Mouse (Mus musculus): ENCODE data around the gene Zfp747. TPM values are rescaled to one million over a fixed set of nuclear protein-coding genes. Genes with fewer than 3 reads are reported as not detected.

Gene Zfp747
- 3.9 TPM for polyA plus RNA-seq (2014; fragmentation: Illumina TruSeq; extraction: RNeasy Lipid Tissue Mini Kit (QIAGEN cat#74804); ENCODE audit: low read depth, low replicate concordance)

DNA sequence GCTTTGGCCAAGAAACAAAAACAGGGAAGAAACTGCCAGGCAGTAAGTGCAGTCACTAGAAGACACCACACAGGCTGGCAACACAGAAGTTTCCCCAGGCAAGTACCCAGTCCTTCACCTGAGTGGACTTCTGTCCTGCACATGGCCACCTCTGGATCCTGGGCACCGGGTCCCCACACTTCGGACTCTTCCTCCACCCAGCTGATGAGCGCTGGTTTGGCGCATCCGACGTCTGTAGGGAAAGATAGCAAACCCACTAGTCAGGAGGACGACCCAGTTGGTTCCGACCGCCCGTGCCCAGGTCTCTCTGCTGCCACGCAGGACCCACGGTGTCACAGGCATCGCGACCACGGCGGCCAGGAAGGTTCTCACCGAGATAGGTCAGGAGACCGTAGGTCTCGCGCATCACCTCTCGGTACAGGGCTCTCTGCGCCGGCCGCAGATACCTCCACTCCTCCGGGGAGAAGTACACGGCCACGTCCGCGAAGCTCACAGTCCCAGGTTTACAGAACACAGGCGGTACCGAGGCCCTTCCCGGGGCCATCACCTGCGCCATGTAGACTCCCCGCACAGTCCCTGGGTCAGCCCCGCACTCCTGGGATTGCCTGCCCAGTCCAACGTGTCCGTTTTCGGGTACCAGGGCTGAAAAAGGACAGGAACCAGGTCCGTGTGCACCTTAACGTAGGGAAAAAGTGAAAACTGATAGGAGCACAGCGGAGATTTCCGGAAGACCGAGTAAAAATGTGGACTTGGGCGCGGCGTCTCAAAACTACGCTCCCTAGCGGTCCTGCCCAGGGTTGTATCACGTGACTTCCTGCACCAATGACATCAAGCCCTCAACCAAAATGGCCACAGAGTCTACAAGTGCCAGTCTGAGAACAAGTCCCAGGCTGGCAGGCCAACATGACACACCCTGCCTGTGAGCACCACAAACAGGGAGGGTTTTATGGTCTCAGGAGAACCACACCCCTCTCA is at the start of gene Zfp747:
Zfp747 (minus strand) TSS at position 780 of the 975 bp plus-strand sequence.

DNA sequence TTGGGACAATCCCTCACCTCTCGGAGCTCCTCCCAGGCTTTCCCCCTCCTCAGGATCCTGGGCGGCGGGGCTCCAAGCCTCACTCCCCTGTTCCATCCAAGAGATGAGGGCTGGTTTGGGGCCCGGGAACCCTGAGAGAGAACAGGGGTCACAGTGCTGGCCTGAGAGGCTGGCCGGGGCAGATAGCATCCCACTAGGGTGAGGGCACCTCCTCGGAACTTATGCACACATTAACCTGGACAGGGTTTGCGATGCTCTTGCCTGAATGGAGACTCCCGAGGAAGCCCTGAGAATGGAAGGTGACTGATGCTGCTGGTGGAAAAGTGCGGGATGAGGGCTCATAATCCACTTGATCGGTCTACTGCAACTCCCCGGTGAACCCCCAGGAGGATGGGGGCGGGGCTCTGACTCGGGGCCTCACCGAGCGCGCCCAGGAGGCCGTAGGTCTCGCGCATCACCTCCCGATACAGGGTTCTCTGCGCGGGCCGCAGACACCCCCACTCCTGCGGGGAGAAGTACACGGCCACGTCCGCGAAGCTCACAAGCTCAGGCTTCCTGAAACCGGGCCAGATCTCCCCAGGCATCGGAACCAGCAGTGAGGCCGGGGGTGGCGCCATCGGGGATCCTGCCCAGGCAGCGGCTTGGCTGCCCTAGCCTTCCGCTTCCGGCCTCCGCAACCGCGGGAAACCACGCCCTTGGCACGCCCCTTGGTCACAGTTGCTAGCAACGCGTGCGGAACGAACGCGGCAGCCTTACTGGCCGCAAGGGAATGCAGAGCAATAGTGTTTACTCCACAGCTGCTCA is 45.7 kb upstream of the Zfp747 start, which contains the start of gene Zfp688:
Zfp688 (minus strand) TSS at position 681 of the 804 bp plus-strand sequence.

DNA sequence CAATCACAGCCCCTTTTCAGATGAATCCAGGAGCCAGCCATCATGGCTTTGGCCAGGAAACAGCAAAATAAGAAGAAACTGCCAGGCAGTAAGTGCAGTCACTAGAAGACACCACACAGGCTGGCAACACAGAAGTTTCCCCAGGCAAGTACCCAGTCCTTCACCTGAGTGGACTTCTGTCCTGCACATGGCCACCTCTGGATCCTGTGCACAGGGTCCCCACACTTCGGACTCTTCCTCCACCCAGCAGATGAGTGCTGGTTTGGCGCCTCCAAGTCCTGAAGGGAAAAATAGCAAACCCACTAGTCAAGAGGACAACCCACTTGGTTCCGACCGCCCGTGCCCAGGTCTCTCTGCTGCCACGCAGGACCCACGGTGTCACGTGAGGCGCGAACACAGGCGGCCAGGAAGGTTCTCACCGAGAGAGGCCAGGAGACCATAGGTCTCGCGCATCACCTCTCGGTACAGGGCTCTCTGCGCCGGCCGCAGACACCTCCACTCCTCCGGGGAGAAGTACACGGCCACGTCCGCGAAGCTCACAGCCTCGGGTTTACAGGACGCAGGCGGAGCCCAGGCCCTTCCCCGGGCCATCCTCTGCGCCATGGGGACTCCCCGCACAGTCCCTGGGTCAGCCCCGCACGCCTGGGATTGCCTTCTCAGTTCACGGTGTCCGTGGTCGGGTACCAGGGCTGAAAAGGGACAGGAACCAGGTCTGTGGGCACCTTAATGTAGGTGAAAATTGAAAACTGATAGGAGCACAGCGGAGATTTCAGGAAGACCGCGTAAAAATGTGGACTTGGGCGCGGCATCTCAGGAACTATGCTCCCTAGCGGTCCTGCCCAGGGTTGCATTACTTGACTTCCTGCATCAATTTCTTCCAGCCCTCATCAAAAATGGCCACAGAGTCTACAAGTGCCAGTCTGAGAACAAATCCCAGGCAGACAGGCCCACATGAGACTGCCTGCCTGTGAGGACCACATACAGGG is 30.4 kb upstream of the Zfp747 start, which contains the start of gene Zfp764:
Zfp764 (minus strand) TSS at position 821 of the 986 bp plus-strand sequence.

DNA sequence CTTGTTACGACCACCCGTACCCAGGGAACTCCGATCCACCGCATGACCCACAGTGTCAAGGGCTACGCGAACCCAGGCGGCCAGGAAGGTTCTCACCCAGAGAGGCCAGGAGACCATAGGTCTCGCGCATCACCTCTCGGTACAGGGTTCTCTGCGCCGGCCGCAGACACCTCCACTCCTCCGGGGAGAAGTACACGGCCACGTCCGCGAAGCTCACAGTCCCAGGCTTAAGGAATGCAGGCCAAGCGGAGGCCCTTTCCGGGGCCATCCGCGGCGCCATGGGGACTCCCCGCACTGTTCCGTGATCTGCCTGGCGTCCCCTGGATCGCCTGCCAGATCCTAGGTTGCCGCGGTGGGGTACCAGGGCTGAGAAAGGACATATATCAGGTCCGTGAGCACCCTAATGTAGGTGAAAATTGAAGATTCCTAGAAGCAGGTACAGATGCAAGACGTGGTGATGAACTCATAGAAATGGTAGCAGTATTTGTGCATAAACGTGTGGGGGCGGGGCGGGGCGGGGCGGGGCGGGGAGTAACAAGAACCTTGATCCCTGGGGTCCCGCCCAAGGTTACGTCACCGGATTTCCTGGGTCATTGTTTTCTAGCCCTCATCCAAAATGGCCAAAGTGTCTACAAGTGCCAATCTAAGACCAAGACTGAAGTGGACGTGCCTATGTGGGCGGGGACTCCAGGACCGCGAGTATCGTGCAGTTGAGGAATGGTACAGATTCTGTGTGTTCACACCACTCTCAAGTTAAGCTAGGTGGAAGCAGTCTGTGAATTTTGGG is 17.5 kb upstream of the Zfp747 start, which contains the start of gene E430018J23Rik:
E430018J23Rik (minus strand) TSS at position 473 of the 787 bp plus-strand sequence.

GRCm38 (mm10) chr7:127386641-127387392 is 11.0 kb upstream of the Zfp747 start, which contains the start of gene 9130019O22Rik:
9130019O22Rik (minus strand) TSS chr7:127387166.

DNA sequence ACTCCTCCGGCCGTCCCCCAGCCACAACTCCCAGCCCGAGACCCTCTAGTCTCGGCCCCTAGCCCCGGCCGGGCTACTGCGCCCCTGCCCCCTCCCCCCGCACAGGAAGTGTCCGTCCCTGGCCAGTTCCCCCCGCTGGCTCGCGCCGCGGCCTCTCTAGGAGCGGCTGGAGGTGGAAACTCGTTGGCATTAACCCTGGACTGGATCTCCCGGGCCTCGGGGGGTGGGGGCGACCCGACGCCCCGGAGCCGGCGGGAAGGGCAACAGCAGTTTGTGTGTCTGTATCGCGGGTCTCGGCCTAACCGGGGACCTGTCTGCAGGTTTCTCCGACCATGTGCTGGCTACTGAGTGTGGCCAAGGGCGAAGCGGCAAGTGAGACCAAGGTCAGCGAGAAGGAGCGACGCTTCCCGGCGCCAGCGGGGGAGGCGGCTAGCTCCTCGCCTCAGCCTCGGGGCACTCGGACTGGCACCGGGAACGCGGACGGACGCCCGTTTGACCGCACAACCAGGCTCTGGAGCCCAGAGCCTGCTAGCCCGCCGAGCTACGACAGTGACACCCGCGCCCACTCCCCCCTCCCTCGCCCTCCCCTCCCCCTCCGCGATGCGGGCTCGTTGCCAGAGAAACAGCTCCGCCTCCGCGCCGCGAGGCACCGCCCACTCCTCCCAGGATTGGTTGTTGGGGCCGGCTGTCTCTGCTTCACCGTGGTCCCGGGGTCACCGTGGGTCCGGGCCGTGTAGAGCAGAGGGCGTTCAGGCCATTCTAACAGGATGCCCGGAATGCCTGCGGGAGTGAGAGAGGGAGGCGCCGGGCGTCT is 30.1 kb downstream of the Zfp747 start, which contains the start of gene Zfp768:
Zfp768 (minus strand) TSS at position 78 of the 814 bp plus-strand sequence.

Other genes with a start within 250 kb of the Zfp747 start
- 0.37 TPM for gene Spn, start 238.2 kb downstream of the Zfp747 start, polyA plus RNA-seq (2014; fragmentation: Illumina TruSeq; extraction: RNeasy Lipid Tissue Mini Kit (QIAGEN cat#74804); ENCODE audit: low read depth, low replicate concordance)
- 39.2 TPM for gene Cd2bp2, start 180.0 kb downstream of the Zfp747 start, polyA plus RNA-seq (2014; fragmentation: Illumina TruSeq; extraction: RNeasy Lipid Tissue Mini Kit (QIAGEN cat#74804); ENCODE audit: low read depth, low replicate concordance)
- 17.1 TPM for gene Tbc1d10b, start 167.6 kb downstream of the Zfp747 start, polyA plus RNA-seq (2014; fragmentation: Illumina TruSeq; extraction: RNeasy Lipid Tissue Mini Kit (QIAGEN cat#74804); ENCODE audit: low read depth, low replicate concordance)
- gene Mylpf, start 167.2 kb downstream of the Zfp747 start, polyA plus RNA-seq (2014; fragmentation: Illumina TruSeq; extraction: RNeasy Lipid Tissue Mini Kit (QIAGEN cat#74804); ENCODE audit: low read depth, low replicate concordance) = 1.8 TPM
- 7.7 TPM for gene Zfp553, start 143.0 kb downstream of the Zfp747 start, polyA plus RNA-seq (2014; fragmentation: Illumina TruSeq; extraction: RNeasy Lipid Tissue Mini Kit (QIAGEN cat#74804); ENCODE audit: low read depth, low replicate concordance)
- 6.4 TPM for gene Sept1, start 142.9 kb downstream of the Zfp747 start, polyA plus RNA-seq (2014; fragmentation: Illumina TruSeq; extraction: RNeasy Lipid Tissue Mini Kit (QIAGEN cat#74804); ENCODE audit: low read depth, low replicate concordance)
- gene Zfp771, start 131.8 kb downstream of the Zfp747 start, polyA plus RNA-seq (2014; fragmentation: Illumina TruSeq; extraction: RNeasy Lipid Tissue Mini Kit (QIAGEN cat#74804); ENCODE audit: low read depth, low replicate concordance) = 10.7 TPM
- gene Dctpp1, start 115.3 kb downstream of the Zfp747 start, polyA plus RNA-seq (2014; fragmentation: Illumina TruSeq; extraction: RNeasy Lipid Tissue Mini Kit (QIAGEN cat#74804); ENCODE audit: low read depth, low replicate concordance) = 36.3 TPM
- 26.0 TPM for gene Sephs2, start 102.0 kb downstream of the Zfp747 start, polyA plus RNA-seq (2014; fragmentation: Illumina TruSeq; extraction: RNeasy Lipid Tissue Mini Kit (QIAGEN cat#74804); ENCODE audit: low read depth, low replicate concordance)
- 0.81 TPM for gene Itgal, start 79.8 kb downstream of the Zfp747 start, polyA plus RNA-seq (2014; fragmentation: Illumina TruSeq; extraction: RNeasy Lipid Tissue Mini Kit (QIAGEN cat#74804); ENCODE audit: low read depth, low replicate concordance)
- 33.8 TPM for gene Zfp768, start 30.5 kb downstream of the Zfp747 start, polyA plus RNA-seq (2014; fragmentation: Illumina TruSeq; extraction: RNeasy Lipid Tissue Mini Kit (QIAGEN cat#74804); ENCODE audit: low read depth, low replicate concordance)
- gene 9130019O22Rik, start 11.1 kb upstream of the Zfp747 start, polyA plus RNA-seq (2014; fragmentation: Illumina TruSeq; extraction: RNeasy Lipid Tissue Mini Kit (QIAGEN cat#74804); ENCODE audit: low read depth, low replicate concordance) = 1.5 TPM
- gene E430018J23Rik, start 17.6 kb upstream of the Zfp747 start, polyA plus RNA-seq (2014; fragmentation: Illumina TruSeq; extraction: RNeasy Lipid Tissue Mini Kit (QIAGEN cat#74804); ENCODE audit: low read depth, low replicate concordance) = 3.4 TPM
- 4.4 TPM for gene Zfp764, start 30.8 kb upstream of the Zfp747 start, polyA plus RNA-seq (2014; fragmentation: Illumina TruSeq; extraction: RNeasy Lipid Tissue Mini Kit (QIAGEN cat#74804); ENCODE audit: low read depth, low replicate concordance)
- 3.6 TPM for gene Zfp688, start 46.0 kb upstream of the Zfp747 start, polyA plus RNA-seq (2014; fragmentation: Illumina TruSeq; extraction: RNeasy Lipid Tissue Mini Kit (QIAGEN cat#74804); ENCODE audit: low read depth, low replicate concordance)
- 1.2 TPM for gene Zfp689, start 73.1 kb upstream of the Zfp747 start, polyA plus RNA-seq (2014; fragmentation: Illumina TruSeq; extraction: RNeasy Lipid Tissue Mini Kit (QIAGEN cat#74804); ENCODE audit: low read depth, low replicate concordance)
- 35.5 TPM for gene Prr14, start 83.6 kb upstream of the Zfp747 start, polyA plus RNA-seq (2014; fragmentation: Illumina TruSeq; extraction: RNeasy Lipid Tissue Mini Kit (QIAGEN cat#74804); ENCODE audit: low read depth, low replicate concordance)
- 34.1 TPM for gene Fbrs, start 103.1 kb upstream of the Zfp747 start, polyA plus RNA-seq (2014; fragmentation: Illumina TruSeq; extraction: RNeasy Lipid Tissue Mini Kit (QIAGEN cat#74804); ENCODE audit: low read depth, low replicate concordance)
- gene Srcap, start 135.9 kb upstream of the Zfp747 start, polyA plus RNA-seq (2014; fragmentation: Illumina TruSeq; extraction: RNeasy Lipid Tissue Mini Kit (QIAGEN cat#74804); ENCODE audit: low read depth, low replicate concordance) = 15.8 TPM
- 14.5 TPM for gene Gm42715, start 143.5 kb upstream of the Zfp747 start, polyA plus RNA-seq (2014; fragmentation: Illumina TruSeq; extraction: RNeasy Lipid Tissue Mini Kit (QIAGEN cat#74804); ENCODE audit: low read depth, low replicate concordance)
- not detected for gene Tmem265, start 185.3 kb upstream of the Zfp747 start, polyA plus RNA-seq (2014; fragmentation: Illumina TruSeq; extraction: RNeasy Lipid Tissue Mini Kit (QIAGEN cat#74804); ENCODE audit: low read depth, low replicate concordance)
- 24.2 TPM for gene Phkg2, start 197.3 kb upstream of the Zfp747 start, polyA plus RNA-seq (2014; fragmentation: Illumina TruSeq; extraction: RNeasy Lipid Tissue Mini Kit (QIAGEN cat#74804); ENCODE audit: low read depth, low replicate concordance)
- 10.8 TPM for gene Ccdc189, start 212.5 kb upstream of the Zfp747 start, polyA plus RNA-seq (2014; fragmentation: Illumina TruSeq; extraction: RNeasy Lipid Tissue Mini Kit (QIAGEN cat#74804); ENCODE audit: low read depth, low replicate concordance)
- gene Rnf40, start 212.7 kb upstream of the Zfp747 start, polyA plus RNA-seq (2014; fragmentation: Illumina TruSeq; extraction: RNeasy Lipid Tissue Mini Kit (QIAGEN cat#74804); ENCODE audit: low read depth, low replicate concordance) = 30.3 TPM
- gene Zfp629, start 239.7 kb upstream of the Zfp747 start, polyA plus RNA-seq (2014; fragmentation: Illumina TruSeq; extraction: RNeasy Lipid Tissue Mini Kit (QIAGEN cat#74804); ENCODE audit: low read depth, low replicate concordance) = 19.1 TPM

Data from heart, adult 10 weeks (tissue).